Mouse (Mus musculus): ENCODE results near the gene Bpifb3. TPM values are rescaled to one million over a fixed set of nuclear protein-coding genes. Genes with fewer than 3 reads are reported as not detected.

Gene Bpifb3
- total and polyA plus RNA-seq, 2 experiments from 2014 or later = not detected

DNA sequence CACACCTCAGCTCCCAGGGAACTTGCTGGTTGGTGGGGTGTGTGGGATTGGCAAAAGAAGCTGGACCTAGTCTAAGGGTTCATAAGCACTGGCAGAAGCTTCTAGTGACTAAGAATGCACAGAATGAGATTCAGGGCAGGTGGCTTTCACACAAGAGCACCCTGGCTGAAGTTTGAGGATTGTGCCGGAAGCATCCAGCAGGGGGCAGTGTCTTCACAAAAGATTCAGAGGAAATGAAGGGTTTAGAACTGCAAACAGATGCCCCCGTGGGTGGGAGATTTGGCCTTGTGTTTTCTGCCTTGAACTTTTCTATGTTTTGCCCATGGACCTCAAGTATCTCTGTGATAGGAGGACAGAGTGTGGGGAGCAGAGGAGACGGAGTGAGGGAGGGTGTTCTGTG is 25.5 kb downstream of the Bpifb3 start:
- WGBS = 38% methylated on average over 3 of the region's 3 CpGs
- no peak overlapping the region for H3K4me2 ChIP-seq (ENCODE audit: low read depth, low read length)
- no peaks in the 10 kb centered on the region for H3K9me3 ChIP-seq (ENCODE audit: low read length)
- H3K9ac ChIP-seq (replicated peaks; ENCODE audit: low read length) = no peak overlapping the region
- ATAC-seq = no peak
- H3K4me3 ChIP-seq (ENCODE audit: low read length) = no peak overlapping the region
- H3K36me3 ChIP-seq (ENCODE audit: insufficient read depth, low read length) = no peaks in the 10 kb centered on the region
- peak; percentile 77 for TF ChIP-seq CTCF (IDR thresholded peaks at IDR 0.05; ENCODE audit: low read depth)
- H3K27me3 ChIP-seq (ENCODE audit: insufficient read depth, low read length) = no peaks in the 10 kb centered on the region
- peak; percentile 63 for DNase-seq (ENCODE audit: low spot score)
- H3K4me1 ChIP-seq (ENCODE audit: insufficient read depth, low read length) = no peaks in the 10 kb centered on the region
- no peak overlapping the region for H3K27ac ChIP-seq

DNA sequence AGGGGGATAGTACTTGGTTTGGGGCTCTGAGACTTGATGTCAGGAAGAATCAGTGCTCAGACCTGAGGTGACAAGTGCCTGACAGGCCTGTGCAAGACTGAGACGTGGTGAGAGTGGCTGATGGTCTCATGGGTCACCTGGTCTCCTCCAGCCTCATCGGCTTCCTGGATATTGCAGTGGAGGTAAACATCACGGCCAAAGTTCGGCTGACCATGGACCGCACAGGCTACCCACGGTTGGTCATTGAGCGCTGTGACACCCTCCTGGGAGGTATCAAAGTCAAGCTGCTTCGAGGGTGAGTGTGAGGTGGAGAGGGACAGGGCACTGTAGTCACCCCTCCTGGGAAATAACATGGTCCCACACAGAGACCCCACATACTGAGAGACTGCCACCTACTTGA is 26.5 kb downstream of the Bpifb3 start:
- Histone ChIP-seq H3K27me3 (ENCODE audit: insufficient read depth, low read length) (no peaks in the 10 kb centered on the region), H3K9me3 (ENCODE audit: low read length) (no peaks in the 10 kb centered on the region), H3K4me3 (ENCODE audit: low read length) (no peak overlapping the region), H3K4me2 (ENCODE audit: low read depth, low read length) (no peak overlapping the region), H3K4me1 (ENCODE audit: insufficient read depth, low read length) (no peaks in the 10 kb centered on the region), H3K9ac (replicated peaks; ENCODE audit: low read length) (no peak overlapping the region), H3K27ac (no peak overlapping the region), H3K36me3 (ENCODE audit: insufficient read depth, low read length) (no peaks in the 10 kb centered on the region)
- no peak for DNase-seq (ENCODE audit: low spot score)
- 85% methylated on average over 8 of the region's 8 CpGs for WGBS
- TF ChIP-seq CTCF (IDR thresholded peaks at IDR 0.05; ENCODE audit: low read depth) = no peak
- ATAC-seq = no peak

DNA sequence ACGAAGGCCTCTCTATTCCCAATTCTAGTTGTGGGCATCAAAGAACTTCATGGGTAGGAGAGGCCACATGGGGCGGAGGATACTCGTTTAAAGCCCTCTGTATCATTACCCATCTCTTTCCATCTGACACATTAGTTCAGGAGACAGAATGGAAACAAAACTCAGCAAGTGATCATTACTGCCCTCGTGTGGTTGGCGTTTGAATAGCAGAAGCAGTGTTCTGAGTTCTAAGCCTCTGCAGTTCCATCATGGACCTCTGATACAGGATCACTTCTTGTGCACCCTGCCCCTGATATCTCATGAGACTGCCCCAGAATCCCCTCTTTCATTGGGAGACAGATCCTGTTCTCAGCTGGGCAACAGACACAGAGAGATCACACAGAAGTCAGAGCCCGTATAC is 34.9 kb downstream of the Bpifb3 start:
- no peaks in the 10 kb centered on the region for H3K4me1 ChIP-seq (ENCODE audit: insufficient read depth, low read length)
- no peaks in the 10 kb centered on the region for H3K27me3 ChIP-seq (ENCODE audit: insufficient read depth, low read length)
- H3K9ac ChIP-seq (replicated peaks; ENCODE audit: low read length) = no peak overlapping the region
- no peaks in the 10 kb centered on the region for H3K36me3 ChIP-seq (ENCODE audit: insufficient read depth, low read length)
- TF ChIP-seq CTCF (IDR thresholded peaks at IDR 0.05; ENCODE audit: low read depth) = peak; percentile 86
- no peak overlapping the region for H3K27ac ChIP-seq
- 32% methylated on average over 6 of the region's 6 CpGs for WGBS
- H3K4me3 ChIP-seq (ENCODE audit: low read length) = no peak overlapping the region
- ATAC-seq (no peak; the same call in 1 of the 2 replicates), DNase-seq (ENCODE audit: low spot score) (peak; percentile 84)
- H3K9me3 ChIP-seq (ENCODE audit: low read length) = no peaks in the 10 kb centered on the region
- no peak overlapping the region for H3K4me2 ChIP-seq (ENCODE audit: low read depth, low read length)

DNA sequence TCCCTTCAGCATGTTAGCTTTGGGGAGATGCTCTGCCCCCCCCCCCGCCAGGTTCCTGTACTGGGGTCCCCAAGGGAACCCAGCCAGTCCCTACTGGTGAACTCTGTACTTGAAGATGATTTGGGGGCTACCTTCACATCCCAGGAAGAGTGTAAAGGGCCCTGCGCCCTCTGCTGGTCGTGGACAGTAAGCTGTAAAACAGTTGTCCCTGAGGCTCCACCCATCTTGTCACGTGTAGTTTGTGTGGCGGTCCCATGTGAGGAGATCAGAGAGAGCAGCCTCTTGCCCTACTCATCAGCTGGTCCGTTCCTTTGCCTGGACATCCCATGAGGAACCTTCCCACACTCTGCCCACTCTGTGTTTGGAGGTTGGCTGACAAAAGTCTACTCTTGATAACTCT is 35.8 kb downstream of the Bpifb3 start:
- Histone ChIP-seq H3K27me3 (ENCODE audit: insufficient read depth, low read length) (no peaks in the 10 kb centered on the region), H3K4me1 (ENCODE audit: insufficient read depth, low read length) (no peaks in the 10 kb centered on the region), H3K9ac (replicated peaks; ENCODE audit: low read length) (no peak overlapping the region), H3K4me3 (ENCODE audit: low read length) (no peak overlapping the region), H3K36me3 (ENCODE audit: insufficient read depth, low read length) (no peaks in the 10 kb centered on the region), H3K9me3 (ENCODE audit: low read length) (no peaks in the 10 kb centered on the region), H3K4me2 (ENCODE audit: low read depth, low read length) (peak overlapping the region; percentile 18; the same call in 1 of the 2 replicates), H3K27ac (no peak overlapping the region)
- peak; percentile 81 for TF ChIP-seq CTCF (IDR thresholded peaks at IDR 0.05; ENCODE audit: low read depth)
- ATAC-seq (peak; percentile 69), DNase-seq (ENCODE audit: low spot score) (peak; percentile 82)
- 8% methylated on average over 6 of the region's 6 CpGs for whole genome bisulfite sequencing

DNA sequence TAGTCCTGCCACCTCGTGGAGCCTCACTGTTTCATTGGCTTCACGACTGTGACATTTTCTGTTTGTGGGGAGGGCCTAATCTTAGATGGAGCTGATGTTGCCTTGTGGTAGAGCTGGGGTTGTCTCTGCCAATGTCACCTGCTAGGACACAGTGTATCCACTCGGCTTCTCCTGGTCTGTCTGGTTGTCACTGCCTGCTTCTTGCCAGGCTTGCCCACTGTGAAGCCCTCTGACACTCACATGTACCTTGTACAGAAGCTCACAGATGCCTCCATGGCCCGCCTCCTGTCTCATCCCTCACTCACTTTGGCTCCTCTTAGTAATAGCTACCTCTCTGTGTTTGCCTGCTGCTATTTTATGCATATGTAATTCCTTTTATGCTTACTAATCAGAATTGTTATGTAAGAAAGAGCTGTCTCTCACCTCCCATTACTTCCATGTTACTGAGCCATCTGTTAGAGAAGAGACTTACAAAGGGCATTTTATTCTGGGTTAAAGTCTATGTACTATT is 44.8 kb downstream of the Bpifb3 start:
- no peak overlapping the region for H3K9ac ChIP-seq (replicated peaks; ENCODE audit: low read length)
- ATAC-seq = no peak

DNA sequence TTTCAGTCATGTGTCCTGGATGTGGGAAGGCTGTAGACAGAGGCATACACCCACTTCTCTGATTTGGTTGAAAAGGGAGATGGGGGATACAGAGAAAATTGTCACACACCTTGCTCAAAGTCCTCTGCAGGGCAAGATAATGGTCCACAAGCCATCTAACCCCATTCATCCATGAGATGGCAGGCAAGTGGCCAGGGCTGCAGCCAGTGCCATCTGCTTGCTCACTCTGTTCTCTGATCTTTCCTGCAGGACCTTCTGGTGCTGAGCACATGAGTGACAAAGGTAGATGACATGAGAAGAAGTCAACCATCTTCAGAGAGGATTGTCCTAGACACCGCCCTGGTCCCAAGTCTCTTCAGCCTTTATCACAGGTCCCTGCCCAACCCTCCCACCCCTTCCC is 45.3 kb downstream of the Bpifb3 start:
- ATAC-seq = 0 out of 2 replicates have a peak, but pooled peaks have one; percentile 18
- H3K4me1 ChIP-seq (ENCODE audit: insufficient read depth, low read length) = no peaks in the 10 kb centered on the region
- H3K27me3 ChIP-seq (ENCODE audit: insufficient read depth, low read length) = no peaks in the 10 kb centered on the region
- H3K4me2 ChIP-seq (ENCODE audit: low read depth, low read length) = no peak overlapping the region
- DNase-seq (ENCODE audit: low spot score) = peak; percentile 38
- no peak overlapping the region for H3K27ac ChIP-seq
- no peaks in the 10 kb centered on the region for H3K9me3 ChIP-seq (ENCODE audit: low read length)
- WGBS = 71% methylated on average over 1 of the region's 1 CpGs
- no peak overlapping the region for H3K4me3 ChIP-seq (ENCODE audit: low read length)
- H3K9ac ChIP-seq (replicated peaks; ENCODE audit: low read length) = no peak overlapping the region
- no peak for TF ChIP-seq CTCF (IDR thresholded peaks at IDR 0.05; ENCODE audit: low read depth)
- H3K36me3 ChIP-seq (ENCODE audit: insufficient read depth, low read length) = no peaks in the 10 kb centered on the region

More for the DNA sequence above, 44.8 kb downstream of the Bpifb3 start:
- no peak for DNase-seq (ENCODE audit: low spot score)
- WGBS = 64% methylated on average over 4 of the region's 4 CpGs
- H3K27me3 ChIP-seq (ENCODE audit: insufficient read depth, low read length) = no peaks in the 10 kb centered on the region
- no peak for TF ChIP-seq CTCF (IDR thresholded peaks at IDR 0.05; ENCODE audit: low read depth)
- no peak overlapping the region for H3K4me2 ChIP-seq (ENCODE audit: low read depth, low read length)
- H3K9me3 ChIP-seq (ENCODE audit: low read length) = no peaks in the 10 kb centered on the region
- H3K36me3 ChIP-seq (ENCODE audit: insufficient read depth, low read length) = no peaks in the 10 kb centered on the region
- no peaks in the 10 kb centered on the region for H3K4me1 ChIP-seq (ENCODE audit: insufficient read depth, low read length)
- H3K4me3 ChIP-seq (ENCODE audit: low read length) = no peak overlapping the region
- H3K27ac ChIP-seq = peak overlapping the region; percentile 29; the same call in 1 of the 2 replicates

DNA sequence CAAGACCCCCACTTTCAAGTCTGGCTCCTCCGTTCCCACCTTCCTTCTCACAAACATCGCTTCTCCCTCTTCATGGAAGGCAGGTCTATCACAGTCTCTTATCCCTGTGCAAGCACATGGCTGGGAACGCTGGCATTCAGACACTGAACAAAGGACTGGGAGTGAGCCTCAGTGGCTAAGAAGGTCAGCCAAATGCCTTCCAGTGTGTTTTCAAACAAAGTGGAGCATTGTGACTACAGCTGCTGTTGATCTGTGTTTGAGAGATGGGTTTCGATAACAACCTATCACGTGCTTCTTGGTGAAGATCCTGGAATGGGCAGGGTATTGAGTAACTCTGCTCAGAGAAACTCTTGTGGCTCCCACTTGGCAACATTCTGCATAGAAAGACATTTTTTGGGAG is 52.2 kb downstream of the Bpifb3 start:
- no peak overlapping the region for H3K27ac ChIP-seq
- H3K4me3 ChIP-seq (ENCODE audit: low read length) = no peak overlapping the region
- H3K9ac ChIP-seq (replicated peaks; ENCODE audit: low read length) = no peak overlapping the region
- DNase-seq (ENCODE audit: low spot score) (no peak), ATAC-seq (no peak)
- H3K4me1 ChIP-seq (ENCODE audit: insufficient read depth, low read length) = no peaks in the 10 kb centered on the region
- no peaks in the 10 kb centered on the region for H3K9me3 ChIP-seq (ENCODE audit: low read length)
- H3K36me3 ChIP-seq (ENCODE audit: insufficient read depth, low read length) = no peaks in the 10 kb centered on the region
- WGBS = 66% methylated on average over 5 of the region's 5 CpGs
- H3K27me3 ChIP-seq (ENCODE audit: insufficient read depth, low read length) = no peaks in the 10 kb centered on the region
- no peak overlapping the region for H3K4me2 ChIP-seq (ENCODE audit: low read depth, low read length)
- TF ChIP-seq CTCF (IDR thresholded peaks at IDR 0.05; ENCODE audit: low read depth) = no peak
